Mouse (Mus musculus): ENCODE results near the gene Thap7. TPM values are rescaled to one million over a fixed set of nuclear protein-coding genes. Genes with fewer than 3 reads are reported as not detected.
A peak's percentile ranks its signal among the peaks of the same experiment; 100 is the strongest.

Gene Thap7
- 10 to 100 TPM in 18 of 26 experiments, 1 to 10 TPM in 8; 3.2 to 34.6 (median 15.7) TPM for total RNA-seq (2018; cell fraction: chromatin; rRNA removed)
- total RNA-seq (2018; cell fraction: cytosol; rRNA removed), result 10 to 100 TPM; 12.1 to 39.3 (median 29.4) TPM
- total RNA-seq (2018; cell fraction: nucleus; rRNA removed), result 10 to 100 TPM in 23 of 26 experiments, 1 to 10 TPM in 3; 4.7 to 38.1 (median 16.6) TPM
- 23.9 to 29.0 TPM (median 28.7 TPM) in 3 replicates for polyA plus RNA-seq (2018)

DNA sequence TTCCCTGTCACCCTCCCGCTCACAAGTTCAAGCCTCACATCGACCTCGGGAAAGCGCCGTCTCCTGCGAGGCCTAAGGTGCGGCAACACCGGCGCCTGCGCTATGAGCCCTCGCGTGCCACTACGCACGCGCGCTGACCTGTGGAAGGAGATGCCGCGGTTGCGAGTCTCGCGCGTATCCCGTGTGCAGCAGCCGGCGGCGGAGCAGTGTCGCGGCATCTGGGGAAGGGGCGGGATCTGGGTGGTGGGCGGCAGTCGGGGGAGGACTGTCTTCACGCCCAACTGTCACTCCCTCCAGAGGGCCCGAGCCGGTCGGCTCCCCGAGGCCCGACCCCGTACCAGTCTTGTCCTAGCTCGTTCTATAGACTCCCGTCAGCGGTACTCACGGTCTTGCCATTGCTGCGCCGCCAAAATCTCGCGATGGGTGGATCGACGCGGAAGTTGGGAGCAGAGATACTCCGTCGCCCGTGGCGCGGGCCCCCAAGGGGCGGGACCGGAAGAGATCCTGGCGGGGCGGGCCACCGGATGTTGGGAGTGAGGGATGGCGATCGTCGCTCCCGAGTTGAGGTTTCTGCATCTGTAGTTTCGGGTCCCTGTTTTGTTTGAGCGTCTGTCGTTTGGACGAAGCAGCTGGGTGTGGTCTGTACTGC, at the start of gene Thap7:
Thap7 (minus strand) TSS at position 497 of the 649 bp plus-strand sequence.
- peaks cover 21% of the 10 kb centered on the region for H3K79me2 ChIP-seq (ENCODE audit: inconsistent target)
- H3K36me3 ChIP-seq (ENCODE audit: inconsistent target), result peaks cover 26% of the 10 kb centered on the region
- 0% methylated on average over 67 of the region's 67 CpGs for whole genome bisulfite sequencing (ENCODE audit: missing documents)
- H3K27ac ChIP-seq, result peak within 1 kb of the TSS; percentile 64
- peak within 1 kb of the TSS; percentile 89 for H3K4me3 ChIP-seq (ENCODE audit: inconsistent target)

DNA sequence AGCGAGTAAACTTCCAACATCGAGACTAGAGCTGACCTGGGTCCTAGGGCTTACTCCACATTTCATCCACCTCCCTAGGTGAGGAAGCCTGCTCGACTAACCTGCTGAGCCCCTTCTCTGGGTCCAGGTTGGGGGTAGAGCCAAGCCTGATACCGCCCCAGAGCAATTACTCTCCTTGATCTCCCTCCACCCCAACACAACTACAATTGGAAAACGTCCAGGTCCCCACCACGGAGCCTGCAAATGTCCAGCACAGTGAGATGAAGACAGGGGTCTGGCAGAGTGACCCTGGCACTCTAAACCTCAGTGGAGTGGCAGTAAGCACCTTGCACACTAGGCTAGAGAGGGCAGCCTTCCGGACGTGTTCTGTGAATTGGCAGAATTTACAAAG, 45.9 kb upstream of the Thap7 start:
- H3K4me3 ChIP-seq (ENCODE audit: inconsistent target), result no peak overlapping the region; the same call in 1 of the 2 replicates
- H3K27ac ChIP-seq, result no peak overlapping the region
- WGBS (ENCODE audit: missing documents), result 36% methylated on average over 8 of the region's 8 CpGs
- H3K79me2 ChIP-seq (ENCODE audit: inconsistent target), result no peaks in the 10 kb centered on the region
- H3K36me3 ChIP-seq (ENCODE audit: inconsistent target), result no peaks in the 10 kb centered on the region

- Histone ChIP-seq H3K4me3 (ENCODE audit: inconsistent target) (peak overlapping the region; percentile 49), H3K27ac (no peak overlapping the region), H3K36me3 (ENCODE audit: inconsistent target) (no peaks in the 10 kb centered on the region), H3K79me2 (ENCODE audit: inconsistent target) (no peaks in the 10 kb centered on the region)
- 18% methylated on average over 45 of the region's 45 CpGs for WGBS (ENCODE audit: missing documents)
Observed at GRCm38 (mm10) chr16:17575870-17576824, 45.2 kb upstream of the Thap7 start.

- Histone ChIP-seq H3K4me3 (ENCODE audit: inconsistent target) (no peak overlapping the region), H3K27ac (no peak overlapping the region), H3K36me3 (ENCODE audit: inconsistent target) (no peaks in the 10 kb centered on the region), H3K79me2 (ENCODE audit: inconsistent target) (no peaks in the 10 kb centered on the region)
- 57% methylated on average over 4 of the region's 4 CpGs for WGBS (ENCODE audit: missing documents)
Observed at GRCm38 (mm10) chr16:17566186-17566585, 35.2 kb upstream of the Thap7 start.

DNA sequence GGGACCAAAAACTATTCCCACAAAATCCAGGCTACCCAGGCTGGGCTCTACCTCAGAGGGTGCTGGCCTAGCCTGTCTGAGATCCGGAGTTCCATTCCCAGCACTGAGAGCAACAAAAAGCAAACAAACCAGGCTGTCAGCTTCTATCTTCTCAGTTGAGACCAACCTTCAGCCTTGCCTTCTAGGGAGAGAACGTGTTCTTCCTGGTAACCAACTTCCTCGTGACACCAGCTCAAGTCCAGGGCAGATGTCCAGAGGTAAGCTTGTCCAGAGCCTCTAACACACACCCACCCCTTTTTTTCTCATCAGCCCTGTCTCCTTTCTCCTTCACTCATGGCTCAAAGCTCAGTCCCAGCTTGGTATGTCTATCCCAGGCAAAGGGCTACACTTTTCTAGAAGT, 33.8 kb upstream of the Thap7 start:
- no peak overlapping the region for H3K4me3 ChIP-seq (ENCODE audit: inconsistent target)
- no peaks in the 10 kb centered on the region for H3K36me3 ChIP-seq (ENCODE audit: inconsistent target)
- WGBS (ENCODE audit: missing documents), result 70% methylated on average over 3 of the region's 3 CpGs
- H3K79me2 ChIP-seq (ENCODE audit: inconsistent target), result no peaks in the 10 kb centered on the region
- no peak overlapping the region for H3K27ac ChIP-seq

- Histone ChIP-seq H3K36me3 (ENCODE audit: inconsistent target) (no peaks in the 10 kb centered on the region), H3K27ac (no peak overlapping the region), H3K79me2 (ENCODE audit: inconsistent target) (no peaks in the 10 kb centered on the region), H3K4me3 (ENCODE audit: inconsistent target) (no peak overlapping the region)
- WGBS (ENCODE audit: missing documents), result 67% methylated on average over 2 of the region's 2 CpGs
Observed at GRCm38 (mm10) chr16:17564221-17564620, 33.3 kb upstream of the Thap7 start.

DNA sequence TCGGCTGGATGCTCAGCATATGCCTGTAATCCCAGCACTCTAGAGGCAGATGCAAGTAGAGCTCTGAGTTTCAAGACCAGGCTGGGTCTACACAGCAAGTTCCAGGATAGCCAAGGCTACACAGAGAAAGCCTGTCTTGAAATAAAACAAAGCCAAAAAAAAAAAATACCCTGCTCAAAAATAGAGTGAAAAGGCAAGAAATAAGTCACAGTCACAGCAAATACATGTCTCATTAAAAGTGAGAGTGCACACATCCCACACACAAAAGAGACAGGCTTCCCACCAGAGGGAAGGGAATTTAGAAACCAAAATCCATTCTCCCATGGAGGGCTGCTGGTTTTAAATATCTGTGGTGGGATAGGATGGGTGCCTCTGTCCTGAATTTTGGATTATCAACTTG, 32.6 kb upstream of the Thap7 start:
- Histone ChIP-seq H3K27ac (no peak overlapping the region), H3K79me2 (ENCODE audit: inconsistent target) (no peaks in the 10 kb centered on the region), H3K36me3 (ENCODE audit: inconsistent target) (no peaks in the 10 kb centered on the region), H3K4me3 (ENCODE audit: inconsistent target) (no peak overlapping the region)
- WGBS (ENCODE audit: missing documents), result 67% methylated on average over 1 of the region's 1 CpGs

- H3K4me3 ChIP-seq (ENCODE audit: inconsistent target), result no peak within 1 kb of the TSS
- no peaks in the 10 kb centered on the region for H3K36me3 ChIP-seq (ENCODE audit: inconsistent target)
- no peaks in the 10 kb centered on the region for H3K79me2 ChIP-seq (ENCODE audit: inconsistent target)
- 0 out of 2 replicates have a peak within 1 kb of the TSS, but pooled peaks have one; percentile 12 for H3K27ac ChIP-seq
- 6% methylated on average over 10 of the region's 10 CpGs for WGBS (ENCODE audit: missing documents)
Observed at GRCm38 (mm10) chr16:17561751-17562208, 30.8 kb upstream of the Thap7 start, which contains the start of gene P2rx6. Gene P2rx6 (plus strand): TSS chr16:17561885.

DNA sequence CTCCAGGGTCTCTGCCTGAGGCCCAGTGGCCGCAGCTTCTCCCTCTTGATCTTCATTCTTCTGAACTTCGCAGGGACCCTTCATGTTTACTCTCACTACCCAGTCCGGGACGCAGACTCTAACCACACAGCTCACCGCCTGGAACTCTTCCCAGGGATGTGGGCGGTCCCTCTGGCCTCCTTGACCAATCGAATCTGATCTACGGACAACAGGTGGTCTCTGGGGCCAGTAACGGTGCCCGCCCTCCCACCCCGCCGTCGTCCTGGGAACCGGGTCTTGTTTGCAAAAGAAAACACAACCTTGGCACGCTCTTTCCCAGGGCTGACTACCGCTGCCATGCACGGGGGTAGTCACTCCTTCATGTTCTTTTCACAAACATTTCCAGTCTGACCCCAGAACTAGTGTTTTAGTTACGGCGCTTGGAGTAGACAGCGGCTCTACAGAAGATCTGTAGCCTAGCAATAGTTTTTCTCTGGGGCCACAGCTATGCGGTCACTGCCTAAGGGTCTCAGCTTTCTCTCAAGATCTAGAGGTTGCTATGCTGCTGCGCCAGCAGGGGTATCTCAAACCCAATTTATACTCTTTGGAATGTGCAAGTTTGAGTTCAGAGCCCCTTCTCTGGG, 30.3 kb upstream of the Thap7 start, which contains the start of gene Lrrc74b:
Lrrc74b (minus strand) TSS at position 120 of the 623 bp plus-strand sequence.
- no peak within 1 kb of the TSS for H3K4me3 ChIP-seq (ENCODE audit: inconsistent target)
- 24% methylated on average over 22 of the region's 22 CpGs for WGBS (ENCODE audit: missing documents)
- H3K27ac ChIP-seq, result 0 out of 2 replicates have a peak within 1 kb of the TSS, but pooled peaks have one; percentile 12
- H3K36me3 ChIP-seq (ENCODE audit: inconsistent target), result no peaks in the 10 kb centered on the region
- H3K79me2 ChIP-seq (ENCODE audit: inconsistent target), result no peaks in the 10 kb centered on the region

DNA sequence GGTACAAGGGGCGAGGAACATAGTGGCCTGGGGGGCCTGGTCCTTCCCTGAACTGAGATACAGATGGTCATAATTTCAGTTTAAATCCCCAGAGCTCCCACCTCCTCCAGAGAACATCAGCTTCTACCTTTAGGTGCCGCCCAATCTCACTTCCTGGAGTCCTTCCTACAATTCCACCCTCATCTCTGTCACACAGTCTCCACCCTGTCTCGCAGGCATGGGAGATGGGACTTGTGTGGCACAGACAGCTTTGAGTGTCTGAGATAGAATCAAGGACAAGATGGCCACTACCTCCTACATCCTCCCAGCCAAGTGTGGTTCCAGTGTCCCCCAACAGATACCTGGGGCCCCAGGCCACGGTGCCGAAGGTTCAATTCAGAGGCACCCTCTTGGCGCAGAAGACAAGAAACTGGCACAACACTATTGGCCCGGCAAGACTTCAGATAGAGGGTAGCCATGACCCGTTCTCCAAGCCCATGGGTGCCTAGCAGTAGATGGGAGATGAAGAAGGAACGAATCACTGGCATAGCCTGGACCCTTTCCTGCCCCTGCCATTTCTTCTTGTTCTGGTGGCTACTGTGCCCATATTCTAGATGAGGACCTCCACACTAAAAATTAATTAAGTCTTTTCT, 28.6 kb upstream of the Thap7 start:
- H3K79me2 ChIP-seq (ENCODE audit: inconsistent target), result no peaks in the 10 kb centered on the region
- 95% methylated on average over 9 of the region's 9 CpGs for WGBS (ENCODE audit: missing documents)
- H3K36me3 ChIP-seq (ENCODE audit: inconsistent target), result no peaks in the 10 kb centered on the region
- H3K27ac ChIP-seq, result no peak overlapping the region
- no peak overlapping the region for H3K4me3 ChIP-seq (ENCODE audit: inconsistent target)

GRCm38 (mm10) chr16:17558811-17559210, 27.9 kb upstream of the Thap7 start:
- no peak overlapping the region for H3K4me3 ChIP-seq (ENCODE audit: inconsistent target)
- WGBS (ENCODE audit: missing documents), result 12% methylated on average over 5 of the region's 5 CpGs
- no peak overlapping the region for H3K27ac ChIP-seq
- H3K79me2 ChIP-seq (ENCODE audit: inconsistent target), result no peaks in the 10 kb centered on the region
- no peaks in the 10 kb centered on the region for H3K36me3 ChIP-seq (ENCODE audit: inconsistent target)

DNA sequence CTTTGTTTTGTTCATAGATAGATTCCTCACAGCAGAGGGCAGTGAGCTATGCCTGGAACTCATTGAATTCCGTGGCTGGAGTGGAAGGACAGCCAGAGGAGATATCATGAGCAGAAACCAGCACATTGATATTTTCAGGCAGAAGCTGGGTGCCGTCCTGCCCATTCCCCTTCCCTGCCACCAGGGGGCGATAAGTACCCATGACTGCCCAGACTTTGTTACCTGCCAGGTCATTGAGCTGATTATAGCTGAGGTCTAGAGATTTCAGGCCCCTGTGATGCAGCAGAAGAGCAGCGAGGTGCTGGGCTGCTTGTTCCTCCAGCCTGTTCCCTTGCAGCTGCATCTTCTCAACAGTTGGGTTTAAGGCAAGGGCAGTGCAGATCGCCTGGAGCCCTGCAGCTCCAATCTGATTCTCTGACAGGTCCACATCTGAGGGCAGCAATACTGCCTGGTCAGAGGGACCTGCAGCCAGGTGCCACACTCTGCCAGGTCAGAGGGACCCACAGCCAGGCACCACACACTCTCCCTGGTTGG, 27.1 kb upstream of the Thap7 start:
- WGBS (ENCODE audit: missing documents), result 4% methylated on average over 5 of the region's 5 CpGs
- Histone ChIP-seq H3K36me3 (ENCODE audit: inconsistent target) (no peaks in the 10 kb centered on the region), H3K79me2 (ENCODE audit: inconsistent target) (no peaks in the 10 kb centered on the region), H3K27ac (no peak overlapping the region), H3K4me3 (ENCODE audit: inconsistent target) (no peak overlapping the region)

GRCm38 (mm10) chr16:17556907-17557306, 26.0 kb upstream of the Thap7 start:
- Histone ChIP-seq H3K79me2 (ENCODE audit: inconsistent target) (no peaks in the 10 kb centered on the region), H3K27ac (no peak overlapping the region), H3K4me3 (ENCODE audit: inconsistent target) (no peak overlapping the region), H3K36me3 (ENCODE audit: inconsistent target) (no peaks in the 10 kb centered on the region)
- 75% methylated on average over 4 of the region's 4 CpGs for WGBS (ENCODE audit: missing documents)

Data from macrophage (primary cell).